Mouse (Mus musculus): ENCODE measurements around the gene Grb7. TPM values are rescaled to one million over a fixed set of nuclear protein-coding genes. Genes with fewer than 3 reads are reported as not detected.

Gene Grb7
- polyA plus RNA-seq, 1 experiment from 2014 or later, result 7.3 TPM

- no peak overlapping the region for H3K27ac ChIP-seq
- no peaks in the 10 kb centered on the region for H3K27me3 ChIP-seq
- 83% methylated on average over 1 of the region's 1 CpGs for WGBS
- no peak overlapping the region for H3K4me3 ChIP-seq
- no peak overlapping the region for H3K9ac ChIP-seq
- H3K4me2 ChIP-seq (replicated peaks), result no peak overlapping the region
- peaks cover 28% of the 10 kb centered on the region for H3K36me3 ChIP-seq
- H3K4me1 ChIP-seq, result peaks cover 18% of the 10 kb centered on the region
- H3K9me3 ChIP-seq, result no peaks in the 10 kb centered on the region
- no peak for ATAC-seq (ENCODE audit: insufficient number of reproducible peaks, insufficient read depth, low FRiP score, low TSS enrichment)
These were observed 29.1 kb upstream of the Grb7 start for GRCm38 (mm10) chr11:98417074-98417473.

GRCm38 (mm10) chr11:98418273-98418672, 27.9 kb upstream of the Grb7 start:
- Histone ChIP-seq H3K4me3 (no peak overlapping the region), H3K4me1 (peaks cover 18% of the 10 kb centered on the region), H3K4me2 (replicated peaks) (no peak overlapping the region), H3K27me3 (no peaks in the 10 kb centered on the region), H3K9me3 (no peaks in the 10 kb centered on the region), H3K36me3 (peaks cover 40% of the 10 kb centered on the region), H3K9ac (no peak overlapping the region), H3K27ac (no peak overlapping the region)
- 69% methylated on average over 6 of the region's 6 CpGs for WGBS
- no peak for ATAC-seq (ENCODE audit: insufficient number of reproducible peaks, insufficient read depth, low FRiP score, low TSS enrichment)

GRCm38 (mm10) chr11:98418939-98419547, 27.2 kb upstream of the Grb7 start:
- Histone ChIP-seq H3K4me3 (no peak overlapping the region), H3K9me3 (no peaks in the 10 kb centered on the region), H3K27ac (no peak overlapping the region), H3K4me1 (peaks cover 11% of the 10 kb centered on the region), H3K36me3 (peaks cover 48% of the 10 kb centered on the region), H3K4me2 (replicated peaks) (no peak overlapping the region), H3K9ac (no peak overlapping the region), H3K27me3 (no peaks in the 10 kb centered on the region)
- ATAC-seq (ENCODE audit: insufficient number of reproducible peaks, insufficient read depth, low FRiP score, low TSS enrichment), result no peak
- WGBS, result 81% methylated on average over 10 of the region's 10 CpGs

GRCm38 (mm10) chr11:98426592-98426991, 19.6 kb upstream of the Grb7 start:
- Histone ChIP-seq H3K4me2 (replicated peaks) (no peak overlapping the region), H3K9me3 (no peaks in the 10 kb centered on the region), H3K4me3 (no peak overlapping the region), H3K9ac (no peak overlapping the region), H3K36me3 (peaks cover 87% of the 10 kb centered on the region), H3K4me1 (no peaks in the 10 kb centered on the region), H3K27me3 (no peaks in the 10 kb centered on the region), H3K27ac (no peak overlapping the region)
- 98% methylated on average over 7 of the region's 7 CpGs for WGBS
- ATAC-seq (ENCODE audit: insufficient number of reproducible peaks, insufficient read depth, low FRiP score, low TSS enrichment), result no peak

- Histone ChIP-seq H3K4me3 (no peak overlapping the region), H3K27ac (no peak overlapping the region), H3K36me3 (peaks cover 84% of the 10 kb centered on the region), H3K27me3 (no peaks in the 10 kb centered on the region), H3K4me1 (no peaks in the 10 kb centered on the region), H3K4me2 (replicated peaks) (no peak overlapping the region), H3K9ac (no peak overlapping the region), H3K9me3 (no peaks in the 10 kb centered on the region)
- ATAC-seq (ENCODE audit: insufficient number of reproducible peaks, insufficient read depth, low FRiP score, low TSS enrichment), result no peak
- 89% methylated on average over 5 of the region's 5 CpGs for WGBS
These were observed 17.8 kb upstream of the Grb7 start for GRCm38 (mm10) chr11:98428436-98428835.

GRCm38 (mm10) chr11:98431743-98432502, 14.3 kb upstream of the Grb7 start:
- Histone ChIP-seq H3K27ac (no peak overlapping the region), H3K4me2 (replicated peaks) (no peak overlapping the region), H3K9me3 (no peaks in the 10 kb centered on the region), H3K27me3 (no peaks in the 10 kb centered on the region), H3K9ac (no peak overlapping the region), H3K4me3 (no peak overlapping the region), H3K4me1 (no peaks in the 10 kb centered on the region), H3K36me3 (peaks cover 86% of the 10 kb centered on the region)
- 79% methylated on average over 9 of the region's 9 CpGs for WGBS
- no peak for ATAC-seq (ENCODE audit: insufficient number of reproducible peaks, insufficient read depth, low FRiP score, low TSS enrichment)

- peaks cover 56% of the 10 kb centered on the region for H3K36me3 ChIP-seq
These were observed 10.5 kb upstream of the Grb7 start for GRCm38 (mm10) chr11:98435723-98436122.

GRCm38 (mm10) chr11:98437441-98437840, 8.8 kb upstream of the Grb7 start:
- Histone ChIP-seq H3K4me2 (replicated peaks) (no peak overlapping the region), H3K27me3 (no peaks in the 10 kb centered on the region), H3K4me1 (peaks cover 6% of the 10 kb centered on the region; the same call in 1 of the 2 replicates), H3K9me3 (no peaks in the 10 kb centered on the region), H3K27ac (no peak overlapping the region), H3K9ac (no peak overlapping the region), H3K4me3 (no peak overlapping the region), H3K36me3 (peaks cover 49% of the 10 kb centered on the region)
- ATAC-seq (ENCODE audit: insufficient number of reproducible peaks, insufficient read depth, low FRiP score, low TSS enrichment), result no peak
- 84% methylated on average over 6 of the region's 6 CpGs for WGBS

More at GRCm38 (mm10) chr11:98435723-98436122, 10.5 kb upstream of the Grb7 start:
- H3K27ac ChIP-seq, result no peak overlapping the region
- H3K4me2 ChIP-seq (replicated peaks), result no peak overlapping the region
- H3K27me3 ChIP-seq, result no peaks in the 10 kb centered on the region
- ATAC-seq (ENCODE audit: insufficient number of reproducible peaks, insufficient read depth, low FRiP score, low TSS enrichment), result no peak
- peaks cover 6% of the 10 kb centered on the region; the same call in 1 of the 2 replicates for H3K4me1 ChIP-seq
- H3K9ac ChIP-seq, result no peak overlapping the region
- H3K9me3 ChIP-seq, result no peaks in the 10 kb centered on the region
- WGBS, result 94% methylated on average over 9 of the region's 9 CpGs
- H3K4me3 ChIP-seq, result no peak overlapping the region

GRCm38 (mm10) chr11:98438331-98439158, 7.6 kb upstream of the Grb7 start, which contains the start of gene Mien1:
TSS of gene Mien1 (minus strand) at chr11:98438991.
- Histone ChIP-seq H3K9ac (peak within 1 kb of the TSS; percentile 52), H3K27me3 (no peaks in the 10 kb centered on the region), H3K9me3 (no peaks in the 10 kb centered on the region), H3K4me1 (peaks cover 6% of the 10 kb centered on the region; the same call in 1 of the 2 replicates), H3K27ac (0 out of 2 replicates have a peak within 1 kb of the TSS, but pooled peaks have one; percentile 46), H3K4me2 (replicated peaks) (peak within 1 kb of the TSS; percentile 76), H3K4me3 (peak within 1 kb of the TSS; percentile 75), H3K36me3 (peaks cover 40% of the 10 kb centered on the region)
- ATAC-seq (ENCODE audit: insufficient number of reproducible peaks, insufficient read depth, low FRiP score, low TSS enrichment), result peak; percentile 86; the same call in 1 of the 2 replicates
- WGBS, result 3% methylated on average over 43 of the region's 43 CpGs

GRCm38 (mm10) chr11:98443688-98444087, 2.5 kb upstream of the Grb7 start:
- 100% methylated on average over 1 of the region's 1 CpGs for WGBS
- H3K36me3 ChIP-seq, result no peaks in the 10 kb centered on the region
- no peak overlapping the region for H3K9ac ChIP-seq
- no peak overlapping the region for H3K4me3 ChIP-seq
- peaks cover 38% of the 10 kb centered on the region for H3K27me3 ChIP-seq
- H3K4me2 ChIP-seq (replicated peaks), result no peak overlapping the region
- ATAC-seq (ENCODE audit: insufficient number of reproducible peaks, insufficient read depth, low FRiP score, low TSS enrichment), result no peak
- H3K9me3 ChIP-seq, result no peaks in the 10 kb centered on the region
- H3K27ac ChIP-seq, result no peak overlapping the region
- peaks cover 14% of the 10 kb centered on the region for H3K4me1 ChIP-seq

GRCm38 (mm10) chr11:98445238-98445637, 956 bp upstream of the Grb7 start:
- ATAC-seq (ENCODE audit: insufficient number of reproducible peaks, insufficient read depth, low FRiP score, low TSS enrichment), result no peak
- Histone ChIP-seq H3K27ac (no peak overlapping the region), H3K4me2 (replicated peaks) (no peak overlapping the region), H3K27me3 (peaks cover 52% of the 10 kb centered on the region), H3K9me3 (no peaks in the 10 kb centered on the region), H3K9ac (no peak overlapping the region), H3K4me3 (no peak overlapping the region), H3K4me1 (peaks cover 14% of the 10 kb centered on the region), H3K36me3 (no peaks in the 10 kb centered on the region)
- 42% methylated on average over 1 of the region's 1 CpGs for WGBS

Data from embryonic facial prominence, embryonic 12.5 days (tissue).